Mouse (Mus musculus) kidney, postnatal 0 days (tissue): ENCODE measurements around the gene Pdrg1. TPM values are rescaled to one million over a fixed set of nuclear protein-coding genes. Genes with fewer than 3 reads are reported as not detected.

Experiments used
- ATAC-seq: fragments of 200-750 bp; cut with Nextera tagmentation; replicated peaks from 2 replicates; pipeline ENCODE4 v1.8.0; 2017; ENCODE audit warnings: low read depth, moderate number of reproducible peaks, moderate TSS enrichment, moderate library complexity; ENCODE audit not compliant: low FRiP score
- DNase-seq: peaks from one replicate; pipeline ENCODE4 v3.0.0-alpha.2; 2016; ENCODE audit warnings: low spot score
- H3K27ac ChIP-seq: fragments of 300-500 bp; sonication (generic); 2 replicates; pipeline ENCODE4 v1.5.1; 2014; ENCODE audit warnings: mild to moderate bottlenecking
- H3K27me3 ChIP-seq: fragments of 300-500 bp; sonication (generic); 2 replicates; pipeline ENCODE4 v1.6.1; 2014; ENCODE audit warnings: low read length, mixed read lengths; ENCODE audit not compliant: insufficient read depth
- H3K36me3 ChIP-seq: fragments of 300-500 bp; sonication (generic); 2 replicates; pipeline ENCODE4 v1.6.1; 2014; ENCODE audit warnings: low read length, mixed read lengths; ENCODE audit not compliant: insufficient read depth
- H3K4me1 ChIP-seq: fragments of 300-500 bp; sonication (generic); replicated peaks from 2 replicates; pipeline ENCODE4 v1.6.1; 2014; ENCODE audit warnings: antibody characterized with exemption, low read length, mixed read lengths; ENCODE audit not compliant: insufficient read depth
- H3K4me2 ChIP-seq: fragments of 300-500 bp; sonication (generic); 2 replicates; pipeline ENCODE4 v1.6.1; 2014; ENCODE audit warnings: mild to moderate bottlenecking, low read length, moderate library complexity, mixed read lengths
- H3K4me3 ChIP-seq: fragments of 300-500 bp; sonication (generic); replicated peaks from 2 replicates; pipeline ENCODE4 v1.5.1; 2014; ENCODE audit warnings: low read depth, low read length
- H3K9ac ChIP-seq: fragments of 300-500 bp; sonication (generic); 2 replicates; pipeline ENCODE4 v1.6.1; 2014; ENCODE audit warnings: low read depth, low read length
- H3K9me3 ChIP-seq: fragments of 300-500 bp; sonication (generic); replicated peaks from 2 replicates; pipeline ENCODE4 v1.6.1; 2016; ENCODE audit warnings: low read length, inconsistent platforms, mixed read lengths
- CTCF ChIP-seq: IDR thresholded peaks from 2 replicates; pipeline ENCODE4 v1.5.1; 2016; ENCODE audit warnings: antibody characterized with exemption, low read depth, mild to moderate bottlenecking, moderate library complexity
- WGBS: fragments of 180-500 bp; shearing (Covaris S2); extraction: QIAGEN DNeasy Blood & Tissue Kit; methylation state at CpG from one replicate; pipeline ENCODE4 v1.1.7; 2014; 5-methylcytosine and 5-hydroxymethylcytosine counted together
- polyA plus RNA-seq: library from polyadenylated mRNA; unstranded; fragments of >200 nt; fragmentation: Nextera tagmentation; extraction: Ambion mirVana; gene quantifications from 2 replicates; pipeline ENCODE4 v1.2.1, GENCODE M21; 2015

Pdrg1 gene
- polyA plus RNA-seq, 1 experiment from 2014 or later, result 103 TPM

DNA sequence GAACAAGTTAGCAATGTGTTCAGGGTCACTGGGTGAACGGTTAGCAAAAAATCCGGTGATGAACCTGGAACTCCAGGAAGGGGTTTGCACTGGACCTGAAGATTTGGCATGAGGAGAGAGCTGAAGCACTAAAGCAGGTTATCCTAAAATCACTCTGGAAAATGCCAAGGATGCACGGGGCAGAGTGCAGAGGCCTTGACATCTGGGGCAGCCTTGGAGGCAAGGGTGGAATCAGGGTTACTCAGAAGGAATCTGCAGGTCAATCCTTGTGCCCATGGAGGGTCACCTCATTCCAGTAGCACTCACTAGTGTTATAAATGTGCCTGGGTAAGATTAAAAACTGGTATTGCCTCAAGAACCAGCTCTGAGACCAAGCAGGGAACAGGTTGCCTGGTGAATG is 9.2 kb downstream of the Pdrg1 start:
- no peaks in the 10 kb centered on the region for H3K27me3 ChIP-seq
- ATAC-seq (no peak), DNase-seq (no peak)
- no peak for TF ChIP-seq CTCF
- no peak overlapping the region for H3K27ac ChIP-seq
- no peaks in the 10 kb centered on the region for H3K9me3 ChIP-seq
- peaks cover 31% of the 10 kb centered on the region for H3K36me3 ChIP-seq
- no peaks in the 10 kb centered on the region for H3K4me1 ChIP-seq
- no peak overlapping the region for H3K9ac ChIP-seq
- 79% methylated on average over 3 of the region's 3 CpGs for WGBS
- no peak overlapping the region for H3K4me3 ChIP-seq
- H3K4me2 ChIP-seq, result no peak overlapping the region

DNA sequence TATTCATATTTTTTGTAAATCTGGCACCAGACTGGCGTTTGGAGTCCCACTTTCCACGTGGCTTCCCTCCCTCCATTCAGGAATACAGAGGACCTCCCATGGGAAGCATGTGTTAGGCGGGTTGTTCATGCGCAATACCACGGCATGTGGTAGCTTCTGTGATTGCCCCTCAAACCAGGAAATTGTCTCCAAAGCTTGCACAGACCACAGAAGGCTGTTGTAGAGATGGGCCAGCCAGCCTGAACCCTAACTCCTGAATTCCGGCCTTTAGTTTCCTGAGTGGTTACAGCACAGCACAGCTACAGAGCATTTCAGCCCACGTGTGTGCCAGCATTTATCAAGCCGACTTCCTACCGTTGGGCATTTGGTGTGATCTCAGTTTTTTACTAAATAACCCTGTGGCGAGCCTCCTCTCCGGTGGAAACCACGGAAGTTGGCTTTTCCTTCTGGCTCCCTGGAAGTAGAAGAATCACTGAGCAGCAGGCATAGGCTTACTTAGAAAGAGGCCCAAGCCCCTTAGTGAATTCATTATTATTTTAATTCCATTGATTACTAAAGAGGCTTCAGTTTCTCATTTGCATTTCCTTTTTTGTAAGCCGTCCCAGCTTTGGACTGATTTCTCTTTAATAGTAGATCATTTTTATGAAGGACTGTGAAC is 11.4 kb downstream of the Pdrg1 start:
- 71% methylated on average over 13 of the region's 13 CpGs for WGBS
- DNase-seq, result no peak
- H3K36me3 ChIP-seq, result peaks cover 9% of the 10 kb centered on the region; the same call in 1 of the 2 replicates
- no peak overlapping the region for H3K4me2 ChIP-seq
- H3K27ac ChIP-seq, result no peak overlapping the region
- no peak overlapping the region for H3K9ac ChIP-seq
- H3K9me3 ChIP-seq, result no peaks in the 10 kb centered on the region
- TF ChIP-seq CTCF, result no peak
- no peaks in the 10 kb centered on the region for H3K27me3 ChIP-seq
- H3K4me1 ChIP-seq, result no peaks in the 10 kb centered on the region
- ATAC-seq, result no peak
- no peak overlapping the region for H3K4me3 ChIP-seq

GRCm38 (mm10) chr2:153002492-153003248 is 12.6 kb downstream of the Pdrg1 start:
- DNase-seq, result no peak
- H3K4me3 ChIP-seq, result no peak overlapping the region
- H3K36me3 ChIP-seq, result 0 out of 2 replicates have a peak, but pooled peaks cover 5% of the 10 kb centered on the region
- no peak for ATAC-seq
- no peaks in the 10 kb centered on the region for H3K9me3 ChIP-seq
- no peak for TF ChIP-seq CTCF
- no peaks in the 10 kb centered on the region for H3K27me3 ChIP-seq
- no peak overlapping the region for H3K9ac ChIP-seq
- H3K4me2 ChIP-seq, result no peak overlapping the region
- H3K4me1 ChIP-seq, result no peaks in the 10 kb centered on the region
- WGBS, result 70% methylated on average over 15 of the region's 15 CpGs
- no peak overlapping the region for H3K27ac ChIP-seq

DNA sequence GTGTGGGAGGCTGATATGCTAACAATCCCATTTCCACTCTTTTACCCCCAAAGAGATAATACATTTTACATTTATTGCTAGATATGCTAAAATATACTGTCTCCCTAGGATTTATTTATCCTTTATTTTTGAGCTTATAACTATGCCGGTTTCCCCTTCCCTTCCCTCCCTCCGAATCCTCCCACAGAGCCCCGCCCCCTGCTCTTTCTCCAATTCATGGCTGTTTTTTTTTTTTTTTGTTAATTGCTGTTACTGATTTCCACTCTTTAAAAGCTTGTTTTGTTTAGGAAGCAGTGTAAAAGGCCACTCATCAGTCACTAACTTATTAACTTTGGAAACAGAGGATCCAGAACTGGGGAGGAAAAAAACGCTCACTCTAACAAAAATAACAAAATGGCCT is 18.2 kb downstream of the Pdrg1 start:
- ATAC-seq (no peak), DNase-seq (peak; percentile 5)
- no peak overlapping the region for H3K27ac ChIP-seq
- no peaks in the 10 kb centered on the region for H3K27me3 ChIP-seq
- H3K9ac ChIP-seq, result no peak overlapping the region
- TF ChIP-seq CTCF, result no peak
- H3K4me3 ChIP-seq, result no peak overlapping the region
- WGBS, result 30% methylated on average over 4 of the region's 4 CpGs
- H3K36me3 ChIP-seq, result no peaks in the 10 kb centered on the region
- H3K4me2 ChIP-seq, result no peak overlapping the region
- no peaks in the 10 kb centered on the region for H3K9me3 ChIP-seq
- no peaks in the 10 kb centered on the region for H3K4me1 ChIP-seq

- TF ChIP-seq CTCF, result no peak
- Histone ChIP-seq H3K4me2 (no peak overlapping the region), H3K4me3 (no peak overlapping the region), H3K27me3 (no peaks in the 10 kb centered on the region), H3K9ac (no peak overlapping the region), H3K27ac (no peak overlapping the region), H3K36me3 (no peaks in the 10 kb centered on the region), H3K4me1 (no peaks in the 10 kb centered on the region), H3K9me3 (no peaks in the 10 kb centered on the region)
- ATAC-seq (no peak), DNase-seq (no peak)
- WGBS, result 74% methylated on average over 9 of the region's 9 CpGs
Observed at GRCm38 (mm10) chr2:152991529-152991928, 23.7 kb downstream of the Pdrg1 start.

- no peaks in the 10 kb centered on the region for H3K4me1 ChIP-seq
- no peak for TF ChIP-seq CTCF
- no peak overlapping the region for H3K4me3 ChIP-seq
- WGBS, result 18% methylated on average over 1 of the region's 1 CpGs
- no peak overlapping the region for H3K4me2 ChIP-seq
- ATAC-seq (no peak), DNase-seq (no peak)
- no peak overlapping the region for H3K27ac ChIP-seq
- no peaks in the 10 kb centered on the region for H3K27me3 ChIP-seq
- H3K9ac ChIP-seq, result no peak overlapping the region
- no peaks in the 10 kb centered on the region for H3K9me3 ChIP-seq
- H3K36me3 ChIP-seq, result no peaks in the 10 kb centered on the region
Observed at GRCm38 (mm10) chr2:152985582-152985981, 29.6 kb downstream of the Pdrg1 start.
